Mouse (Mus musculus): ENCODE results near the gene Sez6l. TPM values are rescaled to one million over a fixed set of nuclear protein-coding genes. Genes with fewer than 3 reads are reported as not detected.
A peak's percentile ranks its signal among the peaks of the same experiment; 100 is the strongest.

Gene Sez6l
- total and polyA plus RNA-seq, 2 experiments from 2014 or later, result 43.5 to 80.1 TPM

DNA sequence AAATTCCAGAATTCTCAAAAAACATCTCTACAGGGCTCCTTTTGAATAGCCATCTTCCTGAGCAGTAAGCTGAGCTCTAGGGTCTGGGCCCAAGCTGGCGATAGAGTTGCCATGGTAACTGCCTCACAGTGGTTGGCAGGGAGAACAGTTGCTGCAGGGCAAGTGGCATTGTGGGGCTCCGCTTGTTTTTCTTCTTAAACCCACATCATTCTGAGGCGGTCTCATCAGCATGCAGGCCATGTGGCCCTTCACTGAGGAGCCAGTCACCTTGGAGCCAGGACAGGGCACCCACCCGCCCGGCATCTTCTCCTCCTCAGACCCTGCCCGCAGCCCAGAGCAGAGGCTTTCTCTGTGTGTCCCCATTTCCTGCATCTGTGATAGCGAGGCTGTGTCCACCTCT lies 205.1 kb downstream of the Sez6l start:
- Histone ChIP-seq H3K27me3 (ENCODE audit: insufficient read depth, low read length) (no peaks in the 10 kb centered on the region), H3K4me3 (ENCODE audit: low read length) (no peak overlapping the region), H3K36me3 (ENCODE audit: insufficient read depth, low read length) (peaks cover 20% of the 10 kb centered on the region), H3K4me1 (ENCODE audit: insufficient read depth, low read length) (peaks cover 41% of the 10 kb centered on the region), H3K9me3 (ENCODE audit: low read length) (no peaks in the 10 kb centered on the region), H3K9ac (replicated peaks; ENCODE audit: low read length) (peak overlapping the region; percentile 37), H3K27ac (peak overlapping the region; percentile 95), H3K4me2 (ENCODE audit: low read depth, low read length) (peak overlapping the region; percentile 23; the same call in 1 of the 2 replicates)
- ATAC-seq (peak; percentile 86), DNase-seq (ENCODE audit: low spot score) (peak; percentile 94)
- TF ChIP-seq CTCF (IDR thresholded peaks at IDR 0.05; ENCODE audit: low read depth), result no peak
- WGBS, result 20% methylated on average over 7 of the region's 7 CpGs

DNA sequence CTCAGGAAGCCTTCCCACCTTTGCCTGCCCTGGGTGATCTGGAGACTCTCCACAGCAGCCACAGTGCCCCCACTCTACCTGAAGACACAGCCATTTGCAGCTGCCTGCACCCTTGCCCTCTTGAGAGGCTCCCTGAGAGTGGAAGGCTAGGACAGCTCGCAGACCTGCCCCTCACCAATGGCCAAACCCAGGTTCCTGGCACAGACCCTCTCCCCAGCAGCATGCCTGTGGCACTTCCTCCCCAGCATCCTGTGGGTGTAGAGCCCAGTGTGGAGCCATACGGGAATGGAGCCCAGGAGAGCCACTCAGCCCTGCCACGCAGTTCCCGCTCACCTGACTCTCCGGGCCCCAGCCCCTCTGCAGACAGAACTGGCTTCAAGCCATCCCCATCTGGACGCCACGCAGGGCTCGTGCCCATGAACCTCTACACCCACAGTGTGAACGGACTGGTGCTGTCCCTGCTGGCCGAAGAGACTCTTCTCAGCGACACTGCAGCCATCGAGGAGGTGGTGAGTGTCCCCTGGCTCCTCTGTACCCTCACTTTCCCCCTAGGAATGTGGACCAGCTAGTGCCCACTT lies 206.7 kb downstream of the Sez6l start:
- H3K27ac ChIP-seq, result peak overlapping the region; percentile 95
- peaks cover 41% of the 10 kb centered on the region for H3K4me1 ChIP-seq (ENCODE audit: insufficient read depth, low read length)
- WGBS, result 59% methylated on average over 12 of the region's 12 CpGs
- H3K36me3 ChIP-seq (ENCODE audit: insufficient read depth, low read length), result peaks cover 25% of the 10 kb centered on the region
- H3K27me3 ChIP-seq (ENCODE audit: insufficient read depth, low read length), result no peaks in the 10 kb centered on the region
- no peak overlapping the region for H3K4me2 ChIP-seq (ENCODE audit: low read depth, low read length)
- ATAC-seq (no peak), DNase-seq (ENCODE audit: low spot score) (no peak)
- H3K4me3 ChIP-seq (ENCODE audit: low read length), result no peak overlapping the region
- no peaks in the 10 kb centered on the region for H3K9me3 ChIP-seq (ENCODE audit: low read length)
- H3K9ac ChIP-seq (replicated peaks; ENCODE audit: low read length), result 0 out of 2 replicates have a peak overlapping the region, but pooled peaks have one; percentile 7
- no peak; the same call in 1 of the 2 replicates for TF ChIP-seq CTCF (IDR thresholded peaks at IDR 0.05; ENCODE audit: low read depth)

DNA sequence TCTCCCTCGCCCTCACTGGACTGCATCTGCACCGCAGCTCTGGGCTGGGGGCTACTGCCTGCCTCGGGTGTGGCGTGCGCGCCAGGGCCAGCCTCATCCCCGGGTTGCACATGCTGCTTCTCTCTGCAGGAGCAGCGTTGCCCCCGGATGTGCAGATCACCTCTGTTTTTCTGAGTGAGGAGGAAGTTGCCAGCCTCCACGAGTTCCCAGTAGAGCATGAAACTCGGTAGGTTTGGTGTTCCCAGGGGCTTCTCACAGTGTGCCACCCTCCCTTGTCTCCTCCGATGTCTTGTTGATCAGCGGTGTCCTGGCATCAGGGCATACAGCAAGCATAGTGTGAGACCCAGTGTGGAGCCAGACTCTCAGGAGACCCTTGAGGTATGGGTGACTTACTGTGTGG lies 207.7 kb downstream of the Sez6l start:
- ATAC-seq, result no peak

More for the DNA sequence above, 207.7 kb downstream of the Sez6l start:
- no peak for TF ChIP-seq CTCF (IDR thresholded peaks at IDR 0.05; ENCODE audit: low read depth)
- WGBS, result 56% methylated on average over 13 of the region's 13 CpGs
- H3K4me3 ChIP-seq (ENCODE audit: low read length), result no peak overlapping the region
- H3K27me3 ChIP-seq (ENCODE audit: insufficient read depth, low read length), result no peaks in the 10 kb centered on the region
- no peak overlapping the region for H3K4me2 ChIP-seq (ENCODE audit: low read depth, low read length)
- no peak for DNase-seq (ENCODE audit: low spot score)
- 0 out of 2 replicates have a peak overlapping the region, but pooled peaks have one; percentile 21 for H3K9ac ChIP-seq (replicated peaks; ENCODE audit: low read length)
- peaks cover 15% of the 10 kb centered on the region; the same call in 1 of the 2 replicates for H3K36me3 ChIP-seq (ENCODE audit: insufficient read depth, low read length)
- H3K27ac ChIP-seq, result peak overlapping the region; percentile 95
- peaks cover 41% of the 10 kb centered on the region for H3K4me1 ChIP-seq (ENCODE audit: insufficient read depth, low read length)
- no peaks in the 10 kb centered on the region for H3K9me3 ChIP-seq (ENCODE audit: low read length)

Other genes starting within 250 kb of the Sez6l start
- gene Srrd, start 234.1 kb downstream of the Sez6l start, total RNA-seq (2014; rRNA removed), result 84.3 and 92.0 TPM in 2 replicates
- gene Srrd, start 234.1 kb downstream of the Sez6l start, polyA plus RNA-seq (2015; fragmentation: Nextera tagmentation; extraction: Ambion mirVana), result 49.1 and 56.0 TPM in 2 replicates
- 43.9 and 45.6 TPM in 2 replicates for gene Hps4, start 234.1 kb downstream of the Sez6l start, total RNA-seq (2014; rRNA removed)
- gene Hps4, start 234.1 kb downstream of the Sez6l start, polyA plus RNA-seq (2015; fragmentation: Nextera tagmentation; extraction: Ambion mirVana), result 32.7 and 33.6 TPM in 2 replicates
- not detected in 2 replicates for gene Gm6583, start 221.2 kb downstream of the Sez6l start, total RNA-seq (2014; rRNA removed)
- gene Gm6583, start 221.2 kb downstream of the Sez6l start, polyA plus RNA-seq (2015; fragmentation: Nextera tagmentation; extraction: Ambion mirVana), result 0.06 TPM in 1 of 2 replicates, not detected in the other
- 143 and 164 TPM in 2 replicates for gene Asphd2, start 182.3 kb downstream of the Sez6l start, total RNA-seq (2014; rRNA removed)
- gene Asphd2, start 182.3 kb downstream of the Sez6l start, polyA plus RNA-seq (2015; fragmentation: Nextera tagmentation; extraction: Ambion mirVana), result 113 and 118 TPM in 2 replicates
- gene Gm6588, start 127.8 kb downstream of the Sez6l start, total RNA-seq (2014; rRNA removed), result not detected in 2 replicates
- 0.25 and 0.58 TPM in 2 replicates for gene Gm6588, start 127.8 kb downstream of the Sez6l start, polyA plus RNA-seq (2015; fragmentation: Nextera tagmentation; extraction: Ambion mirVana)